Mouse (Mus musculus) embryonic fibroblast, embryonic 13.5 days (primary cell): ENCODE measurements at regions not wholly inside any gene's neighbourhood (a gene's known extent, or its start where the extent isn't known, plus 50 kb on each side); places are given as distances from the start of the nearest gene placed in this dataset.
"Not testable (repeated sequence)": the region's sequence is repeated elsewhere in the genome, so short reads cannot be mapped to it uniquely, and the experiment has no call there.

Experiments used
- H3K27ac ChIP-seq: 2 replicates; pipeline ENCODE4 v1.5.1; 2012; ENCODE audit warnings: low read length, control low read depth, inconsistent platforms; ENCODE audit not compliant: insufficient read depth
- H3K4me1 ChIP-seq: 2 replicates; pipeline ENCODE4 v1.6.1; 2011; ENCODE audit warnings: low read length; ENCODE audit not compliant: control insufficient read depth, insufficient read depth
- H3K4me3 ChIP-seq: 2 replicates; pipeline ENCODE4 v1.5.1; 2011; ENCODE audit warnings: mild to moderate bottlenecking, control low read depth, low read length; ENCODE audit not compliant: insufficient read depth
- CTCF ChIP-seq: IDR thresholded peaks from 2 replicates; pipeline ENCODE4 v1.5.1; 2011; ENCODE audit warnings: mild to moderate bottlenecking, control low read depth, low read length, moderate library complexity, borderline replicate concordance; ENCODE audit not compliant: insufficient read depth
- POLR2A ChIP-seq: IDR thresholded peaks from 2 replicates; pipeline ENCODE4 v1.6.1; 2011; ENCODE audit warnings: low read depth, mild to moderate bottlenecking, control low read depth, low read length, moderate library complexity

DNA sequence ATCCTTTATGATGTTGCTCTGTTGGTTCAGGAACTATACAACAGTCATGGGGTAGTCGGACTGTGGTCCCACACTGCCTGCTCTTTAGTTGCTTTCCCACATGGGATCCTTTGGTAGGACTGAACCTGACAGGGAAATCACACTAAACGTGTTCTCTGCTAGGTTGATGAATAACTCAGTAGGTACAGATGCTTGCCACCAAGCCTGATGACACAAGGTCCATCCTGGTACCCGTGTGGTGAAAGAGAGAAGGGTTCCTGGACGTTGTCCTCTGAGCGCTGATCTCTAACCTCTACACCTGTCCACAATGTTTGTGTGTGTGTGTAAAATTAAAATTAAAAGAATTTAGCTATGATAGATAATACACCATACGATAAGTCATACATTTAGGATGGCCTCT is 119.9 kb downstream of the Phlda1 start:
- peaks cover 10% of the 10 kb centered on the region for H3K4me1 ChIP-seq
- TF ChIP-seq POLR2A = no peak
- no peak for TF ChIP-seq CTCF
- no peak overlapping the region for H3K27ac ChIP-seq
- H3K4me3 ChIP-seq = no peak overlapping the region

DNA sequence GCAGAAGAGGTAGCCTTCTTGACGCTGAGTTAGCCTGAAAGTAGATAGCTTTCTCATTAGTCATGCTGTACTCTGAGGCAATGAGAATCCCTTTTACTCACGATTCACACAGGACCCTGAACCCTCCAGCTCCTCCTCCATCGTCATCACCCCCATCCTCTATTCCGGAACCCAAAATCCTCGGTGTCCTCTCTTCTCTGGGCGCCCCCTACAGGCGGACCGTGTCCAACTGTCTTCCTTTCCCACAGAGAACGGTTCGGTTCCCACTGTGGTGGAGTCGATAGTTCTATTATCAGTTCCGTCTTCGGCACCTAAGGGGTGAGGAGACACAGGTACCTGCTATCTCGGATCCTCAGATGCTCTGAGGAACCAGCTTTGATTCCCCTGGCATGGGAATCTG is 130.2 kb downstream of the Phlda1 start:
- H3K4me1 ChIP-seq = peaks cover 9% of the 10 kb centered on the region
- H3K27ac ChIP-seq = no peak overlapping the region
- no peak for TF ChIP-seq CTCF
- TF ChIP-seq POLR2A = no peak
- H3K4me3 ChIP-seq = no peak overlapping the region

DNA sequence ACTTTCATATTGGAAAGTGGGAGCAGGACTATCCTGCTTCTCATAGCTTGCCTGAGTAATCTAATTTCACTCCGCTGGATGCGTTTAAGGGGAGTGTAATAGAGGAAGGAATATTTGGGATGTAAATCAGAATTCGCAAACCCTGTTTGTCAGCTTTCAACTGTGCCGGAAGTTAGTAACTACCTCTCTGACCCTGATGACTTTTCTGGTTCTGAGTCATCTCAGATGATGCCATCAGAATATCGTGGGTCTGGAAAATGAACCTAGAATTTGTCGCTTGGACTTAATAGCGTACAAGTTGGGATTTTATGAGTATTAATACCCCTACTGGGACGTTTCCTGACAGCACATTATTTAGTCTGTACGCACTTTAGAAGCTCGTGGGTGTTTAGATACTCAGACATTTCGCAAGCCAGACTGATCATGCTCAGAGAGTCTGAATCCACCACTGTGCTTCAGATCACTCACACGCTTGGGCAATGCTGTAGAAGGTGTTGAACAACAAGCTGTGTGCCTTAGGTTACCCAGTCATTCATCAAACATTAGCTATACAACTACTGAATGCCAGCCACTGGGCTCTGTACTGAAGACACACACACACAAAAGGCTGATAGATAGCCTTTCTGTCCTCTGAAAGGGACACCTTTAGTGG is 131.1 kb downstream of the Phlda1 start:
- Histone ChIP-seq H3K4me1 (peaks cover 9% of the 10 kb centered on the region), H3K27ac (peak overlapping the region; percentile 26; the same call in 1 of the 2 replicates), H3K4me3 (no peak overlapping the region)
- TF ChIP-seq CTCF (no peak), POLR2A (no peak)

DNA sequence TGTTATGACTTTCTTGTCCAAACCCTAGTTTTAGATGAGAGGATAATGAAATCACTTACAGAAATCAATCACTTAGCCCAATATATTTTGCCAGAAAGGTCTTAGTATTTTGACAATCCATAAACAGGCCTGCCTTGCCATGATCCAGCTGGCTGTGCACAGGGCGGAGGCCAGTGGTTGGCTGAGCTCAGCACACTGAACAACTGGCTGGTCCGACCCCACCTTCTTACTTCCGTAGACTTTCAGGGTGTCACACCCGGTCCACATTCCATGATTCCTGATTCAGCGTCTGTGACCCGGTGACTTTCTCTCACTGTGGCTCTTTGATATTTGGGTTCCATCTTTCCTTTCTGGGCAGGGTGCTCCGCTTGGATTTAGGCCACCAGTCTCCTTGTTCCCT is 133.8 kb downstream of the Phlda1 start:
- no peak overlapping the region for H3K4me3 ChIP-seq
- TF ChIP-seq CTCF (no peak), POLR2A (no peak)
- no peak overlapping the region for H3K27ac ChIP-seq
- H3K4me1 ChIP-seq = 0 out of 2 replicates have a peak, but pooled peaks cover 4% of the 10 kb centered on the region

DNA sequence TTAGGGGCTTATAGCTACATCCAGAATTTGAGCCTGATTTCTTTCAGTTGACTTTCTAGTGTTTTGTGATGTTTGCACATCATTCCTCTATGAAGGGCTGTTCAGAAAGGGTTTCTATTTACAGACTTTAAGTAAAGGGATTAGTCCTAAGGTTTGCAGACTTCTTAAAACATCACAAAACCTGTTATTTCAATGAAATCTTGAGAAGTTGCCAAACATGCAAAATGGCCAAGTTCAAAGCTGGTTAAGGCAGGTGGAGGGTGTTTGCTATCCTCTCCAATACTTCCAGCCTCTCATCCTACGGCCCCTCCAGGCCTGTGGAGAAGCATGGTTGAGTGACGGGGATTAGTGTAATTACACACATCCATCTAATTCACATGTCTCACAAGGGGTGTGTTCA is 136.6 kb downstream of the Phlda1 start:
- TF ChIP-seq CTCF (no peak), POLR2A (no peak)
- no peak overlapping the region for H3K4me3 ChIP-seq
- no peak overlapping the region for H3K27ac ChIP-seq
- no peaks in the 10 kb centered on the region for H3K4me1 ChIP-seq

DNA sequence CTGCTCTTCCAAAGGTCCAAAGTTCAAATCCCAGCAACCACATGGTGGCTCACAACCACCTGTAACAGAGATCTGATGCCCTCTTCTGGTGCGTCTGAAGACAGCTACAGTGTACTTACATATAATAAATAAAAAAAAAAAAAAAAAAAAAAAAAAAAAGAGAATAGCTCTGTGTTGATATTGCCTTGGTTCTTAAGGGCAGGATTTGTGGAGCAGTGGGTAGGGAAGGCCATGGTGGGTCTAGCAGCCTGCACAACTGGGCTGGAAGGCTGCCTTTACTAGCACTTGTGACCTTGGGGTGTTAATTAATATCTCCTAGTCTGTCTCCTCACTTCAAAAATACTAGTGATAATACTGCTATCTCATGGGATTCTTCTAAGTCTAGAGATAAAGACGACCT is 147.7 kb downstream of the Phlda1 start:
- not testable (repeated sequence) for H3K27ac ChIP-seq, H3K4me1 ChIP-seq, H3K4me3 ChIP-seq

DNA sequence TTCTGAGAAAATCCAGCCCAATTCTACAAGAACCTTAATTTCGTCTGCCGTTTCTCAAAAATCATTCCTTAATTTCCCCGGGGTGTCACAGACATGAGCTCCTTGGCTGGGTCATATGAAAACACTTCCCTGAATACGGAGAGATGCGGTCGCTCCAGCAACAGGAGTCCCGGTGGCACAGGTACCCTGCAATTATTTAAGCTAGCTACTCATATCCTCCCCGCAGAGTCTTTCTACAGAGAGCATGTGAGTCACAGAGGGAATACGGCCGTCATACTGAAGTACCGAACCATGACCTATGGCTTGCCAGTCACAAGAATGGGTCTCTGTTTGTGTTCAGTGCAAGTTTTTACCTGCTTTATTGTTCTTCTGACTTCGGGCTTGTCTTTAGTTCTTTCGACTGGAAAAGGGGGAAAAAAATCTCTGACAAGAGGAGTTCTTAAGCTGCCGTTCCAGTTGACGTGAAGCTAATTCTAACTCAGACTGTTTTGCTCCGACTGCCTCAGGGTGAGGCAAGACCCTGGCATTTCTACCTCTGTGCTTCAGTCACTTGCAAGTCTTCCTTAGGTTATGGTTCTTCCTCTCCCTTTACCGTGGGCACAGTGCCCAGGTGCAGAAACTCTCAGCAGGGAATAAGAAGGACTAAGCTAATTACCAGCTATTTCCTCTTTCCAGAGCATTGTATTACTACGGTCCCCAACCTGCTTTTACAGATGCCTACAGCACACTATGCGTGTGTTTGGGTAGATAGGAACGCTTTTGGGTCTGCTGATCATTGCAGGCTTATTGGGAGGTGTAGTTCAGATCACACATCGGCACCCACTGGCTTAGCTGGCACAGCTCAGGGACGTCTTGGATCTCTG is 148.5 kb downstream of the Phlda1 start:
- Histone ChIP-seq H3K4me1 (no peaks in the 10 kb centered on the region), H3K27ac (no peak overlapping the region), H3K4me3 (no peak overlapping the region)
- TF ChIP-seq CTCF (no peak), POLR2A (no peak)

DNA sequence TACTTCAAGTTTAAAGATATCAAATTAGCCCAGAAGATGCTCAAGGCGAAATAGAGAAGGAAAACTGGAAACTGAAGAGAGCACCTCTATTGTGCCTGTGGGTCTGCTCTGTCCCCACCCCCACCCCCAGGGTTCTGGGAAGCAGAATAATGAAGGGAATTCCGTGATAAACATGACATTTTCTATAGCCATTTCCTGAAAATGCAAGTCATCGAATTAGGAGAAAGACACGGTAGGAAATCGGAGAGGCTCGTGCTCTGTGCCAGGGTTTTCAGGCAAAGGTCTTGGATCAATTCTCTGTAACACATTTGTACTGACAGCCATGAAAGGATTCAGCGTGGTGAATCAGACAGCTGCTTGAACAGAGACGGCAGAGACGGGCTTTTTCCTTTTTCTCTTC is 152.7 kb downstream of the Phlda1 start:
- Histone ChIP-seq H3K27ac (no peak overlapping the region), H3K4me3 (no peak overlapping the region), H3K4me1 (no peaks in the 10 kb centered on the region)
- TF ChIP-seq POLR2A (no peak), CTCF (no peak)

DNA sequence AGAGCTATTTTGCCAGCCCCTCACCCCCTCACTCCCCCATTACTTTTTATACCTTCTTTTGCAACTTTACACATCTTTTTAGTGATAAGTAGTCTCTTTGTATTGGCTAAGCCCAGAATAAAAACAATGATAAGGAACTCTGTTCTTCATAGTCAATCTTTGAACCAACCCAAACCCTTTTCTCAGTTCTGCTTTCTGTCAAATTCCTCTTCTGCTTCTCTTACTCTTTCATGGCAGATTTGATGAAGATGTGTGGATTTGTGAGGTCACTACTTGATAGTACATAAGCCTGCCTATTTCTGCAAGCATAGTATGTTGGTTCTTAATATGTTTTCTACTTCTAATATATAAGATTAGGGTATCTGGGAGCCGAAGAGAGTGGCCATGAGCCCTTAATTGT is 156.6 kb downstream of the Phlda1 start:
- no peaks in the 10 kb centered on the region for H3K4me1 ChIP-seq
- no peak overlapping the region for H3K27ac ChIP-seq
- TF ChIP-seq CTCF = no peak
- TF ChIP-seq POLR2A = no peak
- no peak overlapping the region for H3K4me3 ChIP-seq

DNA sequence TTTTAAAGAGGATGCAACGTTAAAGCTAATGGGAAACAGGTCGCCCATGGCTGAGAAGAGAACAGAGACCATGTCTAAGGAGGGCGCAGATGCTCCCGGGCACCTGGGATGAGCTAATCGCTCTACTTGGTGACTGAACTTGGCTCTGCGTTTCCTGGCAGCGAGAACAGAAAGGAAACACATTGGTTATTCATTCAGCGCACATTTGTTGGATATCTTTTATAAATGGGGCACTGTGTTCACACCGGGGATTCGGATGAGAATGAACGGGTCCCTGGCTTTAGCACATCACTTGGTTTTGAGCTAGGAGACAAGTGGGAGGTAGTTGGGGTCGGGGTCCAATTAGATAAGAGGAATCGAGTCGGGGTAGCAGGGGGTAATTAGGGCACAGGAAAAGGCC is 159.7 kb downstream of the Phlda1 start:
- Histone ChIP-seq H3K27ac (no peak overlapping the region), H3K4me1 (no peaks in the 10 kb centered on the region; the same call in 1 of the 2 replicates)
- no peak for TF ChIP-seq POLR2A
- no peak for TF ChIP-seq CTCF

More for the DNA sequence above, 159.7 kb downstream of the Phlda1 start:
- no peak overlapping the region for H3K4me3 ChIP-seq
